Mouse (Mus musculus) intestine, embryonic 15.5 days (tissue): ENCODE data around the gene Scel. TPM values are rescaled to one million over a fixed set of nuclear protein-coding genes. Genes with fewer than 3 reads are reported as not detected.
A peak's percentile ranks its signal among the peaks of the same experiment; 100 is the strongest.

Experiments
- ATAC-seq: fragments of 200-750 bp; cut with Nextera tagmentation; 2 replicates; pipeline ENCODE4 v1.8.0; 2017; ENCODE audit warnings: moderate TSS enrichment, moderate library complexity
- H3K27ac ChIP-seq: fragments of 300-500 bp; sonication (generic); 2 replicates; pipeline ENCODE4 v1.5.1; 2015; ENCODE audit warnings: mild to moderate bottlenecking, inconsistent platforms
- H3K27me3 ChIP-seq: fragments of 300-500 bp; sonication (generic); replicated peaks from 2 replicates; pipeline ENCODE4 v1.6.1; 2015; ENCODE audit warnings: inconsistent platforms
- H3K36me3 ChIP-seq: fragments of 300-500 bp; sonication (generic); 2 replicates; pipeline ENCODE4 v1.6.1; 2015; ENCODE audit warnings: inconsistent platforms
- H3K4me1 ChIP-seq: fragments of 300-500 bp; sonication (generic); replicated peaks from 2 replicates; pipeline ENCODE4 v1.6.1; 2015; ENCODE audit warnings: inconsistent platforms
- H3K4me2 ChIP-seq: fragments of 300-500 bp; sonication (generic); replicated peaks from 2 replicates; pipeline ENCODE4 v1.6.1; 2015; ENCODE audit warnings: mild to moderate bottlenecking, inconsistent platforms
- H3K4me3 ChIP-seq: fragments of 300-500 bp; sonication (generic); replicated peaks from 2 replicates; pipeline ENCODE4 v1.5.1; 2015; ENCODE audit warnings: inconsistent platforms
- H3K9ac ChIP-seq: fragments of 300-500 bp; sonication (generic); 2 replicates; pipeline ENCODE4 v1.6.1; 2015; ENCODE audit warnings: inconsistent platforms
- H3K9me3 ChIP-seq: fragments of 300-500 bp; sonication (generic); 2 replicates; pipeline ENCODE4 v1.6.1; 2016; ENCODE audit warnings: inconsistent platforms
- WGBS: fragments of 180-500 bp; shearing (Covaris S2); methylation state at CpG from one replicate; pipeline ENCODE4 v1.1.7; 2015; 5-methylcytosine and 5-hydroxymethylcytosine counted together
- polyA plus RNA-seq: library from polyadenylated mRNA; unstranded; fragments of >200 nt; fragmentation: Nextera tagmentation; extraction: Ambion mirVana; gene quantifications from 2 replicates; pipeline ENCODE4 v1.2.1, GENCODE M21; 2015

Gene Scel
- polyA plus RNA-seq, 1 experiment from 2014 or later = 0.75 TPM

DNA sequence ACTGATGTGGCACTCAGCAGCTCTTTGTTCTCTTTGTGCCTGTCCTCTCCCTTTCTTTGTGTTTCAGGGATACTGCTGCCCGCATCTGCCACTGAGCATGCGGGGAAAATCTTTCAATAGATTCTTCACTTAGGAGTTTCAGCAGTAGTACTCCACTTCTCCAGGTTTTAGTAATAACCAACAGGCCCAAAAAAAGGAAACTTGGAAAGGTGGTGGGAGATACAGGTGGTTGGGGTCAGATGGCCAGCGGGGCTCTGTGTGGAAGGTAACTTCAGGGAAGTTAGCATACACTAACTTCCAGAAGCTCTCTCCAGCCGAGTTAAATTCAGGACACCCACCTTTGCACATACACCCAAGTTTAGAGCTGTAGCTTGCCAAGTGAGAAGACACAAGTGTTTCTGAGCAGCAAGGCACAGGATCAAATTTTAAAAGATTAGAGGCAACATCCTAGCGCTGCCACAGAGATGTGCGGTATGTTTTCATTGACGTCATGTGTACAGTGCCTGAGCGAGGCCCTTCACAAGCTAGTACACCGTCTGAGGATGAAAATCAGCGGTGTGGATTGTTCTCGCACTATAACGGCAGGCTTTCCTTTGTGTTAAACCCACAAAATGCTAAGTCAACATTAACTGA, 135.6 kb downstream of the Scel start:
- no peak overlapping the region; the same call in 1 of the 2 replicates for H3K4me2 ChIP-seq
- no peak overlapping the region for H3K27ac ChIP-seq
- no peaks in the 10 kb centered on the region for H3K36me3 ChIP-seq
- no peak for ATAC-seq
- no peak overlapping the region for H3K9ac ChIP-seq
- H3K4me1 ChIP-seq = peaks cover 6% of the 10 kb centered on the region; the same call in 1 of the 2 replicates
- no peak overlapping the region for H3K4me3 ChIP-seq
- H3K27me3 ChIP-seq = peaks cover 13% of the 10 kb centered on the region
- no peaks in the 10 kb centered on the region for H3K9me3 ChIP-seq
- 41% methylated on average over 12 of the region's 12 CpGs for WGBS

GRCm38 (mm10) chr14:103649302-103649701, 136.2 kb downstream of the Scel start:
- Histone ChIP-seq H3K9ac (no peak overlapping the region), H3K4me2 (peak overlapping the region; percentile 97; the same call in 1 of the 2 replicates), H3K27me3 (peaks cover 13% of the 10 kb centered on the region), H3K36me3 (no peaks in the 10 kb centered on the region), H3K4me1 (peaks cover 6% of the 10 kb centered on the region; the same call in 1 of the 2 replicates), H3K9me3 (no peaks in the 10 kb centered on the region), H3K4me3 (no peak overlapping the region), H3K27ac (0 out of 2 replicates have a peak overlapping the region, but pooled peaks have one; percentile 3)
- ATAC-seq = no peak
- 57% methylated on average over 4 of the region's 4 CpGs for WGBS

DNA sequence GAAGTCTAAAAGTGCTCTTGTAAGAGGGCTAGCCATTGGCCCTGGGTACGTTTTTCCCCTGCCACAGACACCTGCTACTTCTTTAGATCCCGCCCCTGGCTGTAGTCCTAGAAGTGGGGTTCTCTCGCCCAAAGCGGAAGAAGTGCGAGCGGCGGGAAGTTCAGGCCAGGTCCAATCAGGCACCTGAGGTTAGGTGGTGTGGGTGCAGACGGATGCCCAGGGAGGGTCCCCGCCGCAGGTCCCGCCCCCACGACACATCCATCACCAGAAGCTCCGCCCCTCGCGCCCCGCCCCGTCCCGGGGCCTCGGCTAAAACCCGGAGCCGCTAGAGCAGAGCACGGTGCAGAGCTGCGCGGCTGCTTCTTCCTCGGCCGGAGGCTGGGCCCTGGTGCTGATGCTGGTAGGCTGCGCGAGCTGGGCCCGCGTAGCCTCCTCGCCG, 136.8 kb downstream of the Scel start, which contains the start of gene Slain1:
Slain1 (plus strand) TSS at position 333 of the 439 bp plus-strand sequence.
- Histone ChIP-seq H3K27me3 (peaks cover 13% of the 10 kb centered on the region), H3K4me3 (peak within 1 kb of the TSS; percentile 78), H3K9me3 (no peaks in the 10 kb centered on the region), H3K4me2 (peak within 1 kb of the TSS; percentile 97), H3K9ac (peak within 1 kb of the TSS; percentile 60), H3K36me3 (no peaks in the 10 kb centered on the region), H3K4me1 (peaks cover 6% of the 10 kb centered on the region; the same call in 1 of the 2 replicates), H3K27ac (peak within 1 kb of the TSS; percentile 82)
- WGBS = under 1% methylated on average over 32 of the region's 32 CpGs
- peak; percentile 97 for ATAC-seq

DNA sequence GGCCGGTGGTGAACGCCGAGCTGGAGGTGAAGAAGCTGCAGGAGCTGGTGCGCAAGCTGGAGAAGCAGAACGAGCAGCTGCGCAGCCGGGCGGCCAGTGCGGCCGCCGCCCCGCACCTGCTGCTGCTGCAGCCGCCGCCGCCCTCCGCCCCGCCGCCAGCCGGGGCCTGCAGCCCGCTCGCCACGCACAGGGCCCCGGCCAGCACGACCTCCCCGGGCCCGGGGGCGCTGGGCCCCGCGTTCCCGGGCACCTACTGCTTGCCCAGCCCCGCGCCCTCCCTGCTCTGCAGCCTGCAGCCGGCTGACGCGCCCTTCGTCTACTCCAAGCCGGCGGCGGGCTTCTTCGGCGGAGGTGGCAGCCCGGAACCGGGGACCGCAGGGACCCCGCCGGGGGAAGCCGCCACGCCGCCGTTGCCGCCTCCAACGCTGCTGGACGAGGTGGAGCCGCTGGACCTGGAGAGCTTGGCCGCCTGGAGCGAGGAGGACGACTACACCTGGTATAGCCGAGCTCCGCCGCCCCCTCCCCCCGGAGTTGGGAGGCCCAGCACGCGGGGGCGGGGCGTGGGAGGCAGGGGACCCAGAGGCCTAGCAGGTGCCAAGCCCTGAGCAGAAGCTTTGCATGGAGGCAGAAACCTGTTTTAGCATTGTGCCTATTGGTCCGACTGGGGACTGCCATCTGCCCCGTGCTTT, 137.4 kb downstream of the Scel start:
- Histone ChIP-seq H3K4me1 (peaks cover 6% of the 10 kb centered on the region; the same call in 1 of the 2 replicates), H3K27me3 (peaks cover 13% of the 10 kb centered on the region), H3K27ac (peak overlapping the region; percentile 82), H3K4me3 (peak overlapping the region; percentile 78), H3K4me2 (peak overlapping the region; percentile 97), H3K36me3 (no peaks in the 10 kb centered on the region), H3K9ac (peak overlapping the region; percentile 60), H3K9me3 (no peaks in the 10 kb centered on the region)
- ATAC-seq = peak; percentile 81
- WGBS = under 1% methylated on average over 61 of the region's 67 CpGs

- H3K4me1 ChIP-seq = peaks cover 6% of the 10 kb centered on the region; the same call in 1 of the 2 replicates
- H3K9ac ChIP-seq = peak overlapping the region; percentile 60
- no peaks in the 10 kb centered on the region for H3K9me3 ChIP-seq
- peaks cover 13% of the 10 kb centered on the region for H3K27me3 ChIP-seq
- peak overlapping the region; percentile 82; the same call in 1 of the 2 replicates for H3K27ac ChIP-seq
- WGBS = 5% methylated on average over 11 of the region's 11 CpGs
- no peak; the same call in none of the 2 replicates for ATAC-seq
- H3K4me2 ChIP-seq = peak overlapping the region; percentile 97
- H3K36me3 ChIP-seq = no peaks in the 10 kb centered on the region
- H3K4me3 ChIP-seq = peak overlapping the region; percentile 78
These were observed 138.0 kb downstream of the Scel start for GRCm38 (mm10) chr14:103651106-103651505.

- Histone ChIP-seq H3K4me2 (peak overlapping the region; percentile 97), H3K9ac (no peak overlapping the region), H3K36me3 (no peaks in the 10 kb centered on the region), H3K4me1 (peaks cover 6% of the 10 kb centered on the region; the same call in 1 of the 2 replicates), H3K27ac (no peak overlapping the region), H3K4me3 (peak overlapping the region; percentile 78; the same call in 1 of the 2 replicates), H3K27me3 (peaks cover 13% of the 10 kb centered on the region), H3K9me3 (no peaks in the 10 kb centered on the region)
- no peak for ATAC-seq
- WGBS = 56% methylated on average over 2 of the region's 2 CpGs
These were observed 138.4 kb downstream of the Scel start for GRCm38 (mm10) chr14:103651562-103651961.

- Histone ChIP-seq H3K4me1 (peaks cover 6% of the 10 kb centered on the region; the same call in 1 of the 2 replicates), H3K4me3 (no peak overlapping the region), H3K9me3 (no peaks in the 10 kb centered on the region), H3K36me3 (no peaks in the 10 kb centered on the region), H3K4me2 (no peak overlapping the region), H3K27me3 (peaks cover 13% of the 10 kb centered on the region), H3K27ac (no peak overlapping the region), H3K9ac (no peak overlapping the region)
- no peak for ATAC-seq
- WGBS = 89% methylated on average over 5 of the region's 5 CpGs
These were observed 139.4 kb downstream of the Scel start for GRCm38 (mm10) chr14:103652524-103652923.

GRCm38 (mm10) chr14:103653800-103654199, 140.7 kb downstream of the Scel start:
- WGBS = 60% methylated on average over 5 of the region's 5 CpGs
- peaks cover 6% of the 10 kb centered on the region; the same call in 1 of the 2 replicates for H3K4me1 ChIP-seq
- H3K9ac ChIP-seq = no peak overlapping the region
- H3K27me3 ChIP-seq = peaks cover 13% of the 10 kb centered on the region
- ATAC-seq = no peak
- H3K27ac ChIP-seq = no peak overlapping the region
- H3K4me3 ChIP-seq = no peak overlapping the region
- H3K36me3 ChIP-seq = no peaks in the 10 kb centered on the region
- no peaks in the 10 kb centered on the region for H3K9me3 ChIP-seq
- peak overlapping the region; percentile 24 for H3K4me2 ChIP-seq

DNA sequence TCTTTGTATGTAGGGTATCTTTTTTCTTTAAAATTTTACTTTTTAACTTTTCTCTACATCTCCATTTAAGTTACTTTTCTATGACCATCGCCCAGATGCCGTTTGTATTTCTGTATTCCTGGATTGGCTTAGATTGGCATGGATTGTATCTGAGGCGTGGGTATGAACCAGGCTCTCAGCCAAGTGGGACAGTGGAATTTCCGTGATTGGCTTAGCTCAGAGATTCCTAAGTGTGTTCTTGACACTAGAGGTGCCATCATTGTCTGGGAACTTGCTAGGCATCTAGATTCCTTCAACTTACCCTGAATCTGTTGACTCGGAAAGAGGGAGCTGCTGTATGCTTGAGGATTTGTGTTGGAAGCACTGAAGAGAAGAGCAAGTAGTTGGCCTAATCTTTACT, 142.3 kb downstream of the Scel start:
- Histone ChIP-seq H3K9ac (no peak overlapping the region), H3K9me3 (no peaks in the 10 kb centered on the region), H3K36me3 (no peaks in the 10 kb centered on the region), H3K27ac (no peak overlapping the region), H3K27me3 (peaks cover 4% of the 10 kb centered on the region), H3K4me3 (no peak overlapping the region), H3K4me2 (no peak overlapping the region), H3K4me1 (0 out of 2 replicates have a peak, but pooled peaks cover 3% of the 10 kb centered on the region)
- WGBS = 77% methylated on average over 5 of the region's 5 CpGs
- ATAC-seq = no peak

DNA sequence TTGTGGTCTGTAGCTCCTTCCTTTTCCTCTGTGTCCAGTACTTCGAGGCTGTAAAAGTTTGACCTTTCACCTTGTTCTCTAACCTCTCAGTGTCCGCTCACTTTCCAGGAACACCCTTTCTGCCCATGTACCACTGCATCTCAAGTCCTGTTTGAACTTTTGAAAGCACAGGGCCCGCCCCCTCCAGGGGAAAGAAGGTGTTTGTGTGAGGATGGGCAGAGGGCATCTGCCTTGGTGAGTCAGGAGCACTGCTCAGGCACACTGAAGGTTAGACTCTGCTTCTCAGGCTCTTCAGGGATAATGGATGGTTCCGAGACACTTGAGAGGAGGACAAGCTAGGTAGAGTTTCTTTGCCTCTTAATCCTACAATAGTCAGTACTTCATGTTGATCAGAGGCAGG, 144.7 kb downstream of the Scel start:
- Histone ChIP-seq H3K27ac (no peak overlapping the region), H3K9me3 (no peaks in the 10 kb centered on the region), H3K4me1 (no peaks in the 10 kb centered on the region), H3K4me2 (no peak overlapping the region), H3K4me3 (no peak overlapping the region), H3K27me3 (no peaks in the 10 kb centered on the region), H3K9ac (no peak overlapping the region), H3K36me3 (no peaks in the 10 kb centered on the region)
- WGBS = 60% methylated on average over 4 of the region's 4 CpGs
- no peak for ATAC-seq
